Mouse (Mus musculus): Measurements from ENCODE around the gene Fndc9. TPM values are rescaled to one million over a fixed set of nuclear protein-coding genes. Genes with fewer than 3 reads are reported as not detected.
A peak's percentile ranks its signal among the peaks of the same experiment; 100 is the strongest.

Fndc9 gene
- total RNA-seq, 2 experiments from 2014 or later: 0.72 to 1.0 TPM

DNA sequence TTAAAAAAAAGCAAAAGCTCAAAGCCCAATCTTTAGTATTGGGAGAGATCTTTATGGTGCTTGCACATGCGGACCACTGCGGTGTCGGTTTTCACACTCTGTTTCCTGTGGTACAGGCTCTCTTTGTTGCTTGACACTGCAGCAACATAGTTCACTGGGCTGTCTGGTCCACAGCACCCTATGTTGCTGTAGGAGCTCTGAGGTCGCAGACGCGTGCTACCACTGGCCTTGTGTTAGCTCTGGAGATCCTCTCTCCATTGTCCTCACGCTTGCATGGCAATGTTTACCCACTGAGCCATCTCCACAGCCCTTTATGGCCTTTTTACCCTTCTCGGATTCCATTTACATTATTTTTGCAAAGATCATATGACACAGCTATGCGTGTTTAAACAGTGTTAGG, 34.1 kb downstream of the Fndc9 start:
- Histone ChIP-seq H3K4me3 (no peak overlapping the region), H3K27ac (peak overlapping the region; percentile 49; the same call in 1 of the 2 replicates)
- no peak for TF ChIP-seq CTCF (conservative IDR thresholded peaks at IDR 0.05)
- no peak for DNase-seq (ENCODE audit: low spot score in 2 of 2)

DNA sequence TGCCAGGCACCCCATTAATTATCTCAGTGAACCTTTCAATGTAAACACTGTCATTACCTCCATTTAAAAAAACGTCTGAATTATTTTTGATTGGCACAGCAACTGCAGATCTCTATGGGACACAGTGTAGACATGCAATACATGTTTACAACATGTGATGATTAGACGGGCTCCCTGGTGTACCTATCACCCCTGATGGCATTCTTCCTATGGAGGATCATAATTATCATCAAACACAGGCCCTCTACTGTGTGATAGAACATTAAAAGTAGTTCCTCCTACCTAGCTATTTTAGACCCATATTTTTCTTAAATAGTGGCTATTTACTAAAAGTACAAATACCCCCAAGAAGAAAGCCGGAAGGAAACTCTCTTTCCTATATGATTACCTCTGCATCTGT, 34.6 kb downstream of the Fndc9 start:
- no peak for TF ChIP-seq CTCF (conservative IDR thresholded peaks at IDR 0.05)

DNA sequence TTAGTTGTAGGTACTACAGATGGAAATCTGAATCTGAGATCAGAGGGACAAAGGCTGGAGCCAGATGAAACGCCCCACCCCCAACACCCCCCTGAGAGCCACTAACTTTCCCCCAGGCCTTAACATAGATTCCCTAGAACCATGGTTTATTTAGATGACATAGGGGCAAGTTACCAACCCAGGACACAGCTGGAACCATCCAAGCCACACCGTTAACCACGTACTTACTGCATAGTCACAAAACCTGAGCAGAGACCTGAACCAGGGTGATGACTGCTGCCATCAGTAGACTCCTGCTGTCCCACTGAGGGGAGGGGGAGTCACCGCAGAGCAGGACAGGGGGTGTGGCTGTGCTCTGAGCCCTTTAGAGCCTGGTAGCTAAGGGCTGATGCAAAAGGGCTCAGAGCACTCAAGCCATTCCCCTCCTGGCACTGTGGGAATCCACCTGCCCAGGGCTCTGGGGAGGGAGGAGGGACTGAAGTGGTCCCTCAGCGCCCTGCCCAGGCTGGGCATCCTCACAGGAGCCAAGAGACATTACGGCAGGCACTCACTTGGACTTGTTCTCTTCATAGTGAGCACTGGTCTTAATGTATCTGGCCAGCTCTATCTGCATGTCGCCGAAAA, 36.8 kb downstream of the Fndc9 start:
- no peak for DNase-seq (ENCODE audit: low spot score in 2 of 2)
- TF ChIP-seq CTCF (conservative IDR thresholded peaks at IDR 0.05): no peak

More for the DNA sequence above, 34.6 kb downstream of the Fndc9 start:
- Histone ChIP-seq H3K4me3 (no peak overlapping the region), H3K27ac (0 out of 2 replicates have a peak overlapping the region, but pooled peaks have one; percentile 14)
- DNase-seq (ENCODE audit: low spot score in 2 of 2): no peak

DNA sequence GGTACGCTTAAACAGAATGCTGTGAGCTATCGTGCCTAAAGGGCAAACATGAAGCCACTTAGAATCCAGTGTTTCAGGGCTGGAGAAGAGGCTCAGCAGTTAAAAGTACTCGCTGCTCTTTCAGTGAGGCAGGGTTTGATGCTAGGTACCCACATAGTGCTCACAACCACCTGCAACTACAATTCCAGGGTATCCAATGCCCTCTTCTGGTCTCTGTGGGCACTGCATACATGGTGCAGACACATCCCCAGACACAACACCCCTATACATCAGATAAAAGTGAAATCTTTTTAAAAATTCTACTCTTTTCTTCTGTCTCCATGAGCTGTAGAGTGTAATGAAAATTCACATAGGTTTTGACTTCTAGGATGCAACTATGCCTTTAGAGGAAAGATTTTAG, 38.6 kb downstream of the Fndc9 start:
- peak; percentile 57 for TF ChIP-seq CTCF (conservative IDR thresholded peaks at IDR 0.05)
- DNase-seq (ENCODE audit: low spot score in 2 of 2): no peak
- Histone ChIP-seq H3K27ac (no peak overlapping the region), H3K4me3 (no peak overlapping the region)

More for the DNA sequence above, 36.8 kb downstream of the Fndc9 start:
- no peak overlapping the region for H3K27ac ChIP-seq
- H3K4me3 ChIP-seq: no peak overlapping the region

DNA sequence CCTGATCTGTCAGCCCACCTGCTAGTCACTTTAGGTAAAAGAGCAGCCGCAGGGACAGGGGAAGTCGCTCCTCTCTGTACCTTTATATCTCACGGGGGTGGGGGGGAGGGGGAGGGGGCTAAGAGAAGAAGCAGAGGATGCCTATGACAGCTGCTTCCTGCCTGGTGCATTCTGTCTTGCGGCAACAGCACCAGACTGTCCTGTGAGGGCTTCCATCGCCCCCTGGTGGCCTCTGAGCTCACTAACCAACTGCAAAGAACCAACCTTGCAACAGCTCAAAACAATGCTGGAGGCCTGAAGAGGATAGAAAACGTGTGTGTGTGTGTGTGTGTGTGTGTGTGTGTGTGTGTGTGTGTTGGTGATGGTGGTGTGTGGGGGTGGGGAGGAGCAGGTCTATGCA, 40.0 kb downstream of the Fndc9 start:
- DNase-seq (ENCODE audit: low spot score in 2 of 2): peak; percentile 83 to 86
- peak overlapping the region; percentile 53; the same call in 1 of the 2 replicates for H3K27ac ChIP-seq
- peak; percentile 72 for TF ChIP-seq CTCF (conservative IDR thresholded peaks at IDR 0.05)
- no peak overlapping the region for H3K4me3 ChIP-seq

DNA sequence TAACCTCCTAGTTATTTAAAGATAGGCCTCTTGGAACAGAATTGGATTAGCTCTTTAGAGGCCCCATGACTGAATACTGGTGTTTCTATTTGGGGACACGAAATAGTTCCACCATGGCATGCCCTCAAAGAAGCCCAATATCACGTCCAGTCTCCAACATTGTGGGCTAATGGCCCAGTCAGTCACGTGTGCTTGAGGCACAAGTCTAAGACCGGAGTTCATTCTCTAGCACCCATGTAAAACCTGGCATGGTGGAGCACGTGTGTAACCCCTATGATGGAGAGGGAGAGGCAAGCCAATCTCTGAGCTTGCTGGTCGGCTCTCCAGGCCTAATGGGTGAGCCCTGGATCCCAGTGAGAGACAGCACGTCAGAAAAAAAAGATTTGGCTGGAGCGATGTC, 40.8 kb downstream of the Fndc9 start:
- no peak for TF ChIP-seq CTCF (conservative IDR thresholded peaks at IDR 0.05)

DNA sequence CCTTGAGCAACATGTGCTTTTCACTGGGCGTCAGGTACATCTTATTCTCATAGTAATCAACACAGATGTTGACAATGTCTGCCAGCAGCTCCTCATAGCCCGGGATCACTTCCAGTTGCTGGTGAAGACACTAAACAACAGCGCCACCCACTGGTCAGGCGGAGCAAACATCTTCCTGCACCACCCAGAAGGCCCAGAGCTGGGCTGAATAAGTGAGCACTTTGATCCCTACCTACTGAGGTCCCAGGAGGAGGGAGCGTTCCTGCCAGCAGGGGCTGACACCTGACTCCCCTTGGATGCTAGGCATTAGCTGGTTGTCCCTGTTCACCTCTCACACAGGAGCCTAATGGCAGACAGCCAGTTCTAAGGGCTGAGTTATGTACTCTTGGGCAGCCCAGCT, 41.4 kb downstream of the Fndc9 start:
- DNase-seq (ENCODE audit: low spot score in 2 of 2): no peak
- peak; percentile 76 for TF ChIP-seq CTCF (conservative IDR thresholded peaks at IDR 0.05)

More for the DNA sequence above, 40.8 kb downstream of the Fndc9 start:
- Histone ChIP-seq H3K4me3 (no peak overlapping the region), H3K27ac (0 out of 2 replicates have a peak overlapping the region, but pooled peaks have one; percentile 33)
- DNase-seq (ENCODE audit: low spot score in 2 of 2): no peak

DNA sequence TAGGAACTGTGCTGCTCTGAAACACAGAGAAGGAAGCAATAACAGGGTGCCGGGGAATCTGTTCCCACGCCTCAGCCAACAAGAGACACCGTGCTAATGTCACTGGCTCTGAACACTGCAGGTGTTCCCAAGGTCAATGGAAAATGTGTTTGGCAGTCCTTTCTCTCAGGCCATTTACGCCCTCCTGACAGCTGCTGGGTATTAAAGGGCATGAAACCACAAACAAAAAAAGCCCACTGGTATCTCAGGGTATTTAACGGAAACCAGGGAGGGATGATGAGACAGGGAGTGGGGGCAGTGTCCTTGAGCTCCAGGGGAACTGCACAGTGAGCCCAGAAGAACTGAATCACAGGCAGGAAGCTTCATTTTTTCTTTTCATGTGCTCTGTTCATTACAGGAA, 42.8 kb downstream of the Fndc9 start:
- peak overlapping the region; percentile 64; the same call in 1 of the 2 replicates for H3K27ac ChIP-seq
- no peak overlapping the region for H3K4me3 ChIP-seq
- no peak for DNase-seq (ENCODE audit: low spot score in 2 of 2)
- TF ChIP-seq CTCF (conservative IDR thresholded peaks at IDR 0.05): no peak

More for the DNA sequence above, 41.4 kb downstream of the Fndc9 start:
- Histone ChIP-seq H3K27ac (0 out of 2 replicates have a peak overlapping the region, but pooled peaks have one; percentile 11), H3K4me3 (no peak overlapping the region)

DNA sequence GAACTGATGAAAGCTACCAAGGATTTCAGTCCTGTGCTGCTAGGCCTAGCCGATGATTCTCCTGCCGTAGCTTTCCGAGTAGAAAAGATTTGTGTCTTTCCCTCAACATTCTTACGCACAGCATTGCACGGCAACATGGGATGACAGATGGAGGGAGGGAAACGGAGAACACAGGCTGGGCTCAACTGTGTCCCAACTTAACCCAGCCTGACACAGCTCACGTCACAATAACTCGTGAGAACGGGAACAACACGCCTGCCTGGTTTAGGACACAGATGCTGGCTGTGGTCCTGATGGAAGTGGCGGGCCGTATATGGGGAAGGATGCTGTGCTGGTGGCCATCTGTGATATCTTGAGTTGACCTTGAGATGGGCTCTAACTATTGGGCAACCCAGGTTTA, 43.4 kb downstream of the Fndc9 start:
- Histone ChIP-seq H3K27ac (peak overlapping the region; percentile 64), H3K4me3 (no peak overlapping the region)
- peak in 1 of 2 experiments; percentile 46 for DNase-seq (ENCODE audit: low spot score in 2 of 2)

DNA sequence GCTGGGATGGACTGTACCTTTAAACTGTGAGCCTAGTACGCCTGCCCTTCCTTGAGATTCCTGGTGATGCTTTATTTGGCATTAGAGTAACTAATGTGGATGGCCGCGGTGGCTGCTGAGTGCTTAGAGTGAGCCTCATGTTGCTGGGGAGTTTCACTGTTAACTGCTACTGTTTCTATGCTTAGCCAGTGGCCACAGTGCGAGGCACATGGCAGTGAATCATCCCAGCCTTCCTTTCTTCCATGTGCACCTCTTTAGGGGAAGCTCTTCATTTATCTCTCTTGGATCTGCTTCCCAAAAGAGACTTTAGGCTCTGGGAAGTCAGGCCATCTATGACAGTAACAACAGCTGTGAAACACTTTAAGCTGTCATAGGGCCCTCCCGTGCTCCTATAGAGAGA, 47.3 kb downstream of the Fndc9 start:
- no peak for TF ChIP-seq CTCF (conservative IDR thresholded peaks at IDR 0.05)

More for the DNA sequence above, 43.4 kb downstream of the Fndc9 start:
- TF ChIP-seq CTCF (conservative IDR thresholded peaks at IDR 0.05): no peak

DNA sequence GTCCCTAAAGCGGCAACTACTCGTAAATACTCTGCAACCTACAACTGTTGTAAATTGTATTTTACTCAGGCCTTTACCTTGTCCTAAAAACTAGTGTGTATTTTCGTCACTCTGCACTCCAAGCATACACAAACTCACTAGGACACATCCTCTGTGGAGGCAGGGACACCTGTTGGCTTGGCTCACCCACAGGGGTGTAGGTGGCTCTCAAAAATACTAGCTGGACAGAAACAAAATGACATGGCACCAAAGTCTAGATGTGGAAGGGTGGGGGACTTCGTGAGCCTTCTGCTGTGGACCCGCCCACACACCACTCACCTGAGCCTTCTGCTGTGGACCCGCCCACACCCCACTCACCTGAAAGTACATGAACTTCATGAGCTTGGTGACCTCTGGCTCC, 48.5 kb downstream of the Fndc9 start:
- TF ChIP-seq CTCF (conservative IDR thresholded peaks at IDR 0.05): no peak
- DNase-seq (ENCODE audit: low spot score in 2 of 2): no peak
- Histone ChIP-seq H3K27ac (peak overlapping the region; percentile 59; the same call in 1 of the 2 replicates), H3K4me3 (no peak overlapping the region)

More for the DNA sequence above, 47.3 kb downstream of the Fndc9 start:
- H3K4me3 ChIP-seq: no peak overlapping the region
- DNase-seq (ENCODE audit: low spot score in 2 of 2): no peak
- H3K27ac ChIP-seq: no peak overlapping the region; the same call in 1 of the 2 replicates

DNA sequence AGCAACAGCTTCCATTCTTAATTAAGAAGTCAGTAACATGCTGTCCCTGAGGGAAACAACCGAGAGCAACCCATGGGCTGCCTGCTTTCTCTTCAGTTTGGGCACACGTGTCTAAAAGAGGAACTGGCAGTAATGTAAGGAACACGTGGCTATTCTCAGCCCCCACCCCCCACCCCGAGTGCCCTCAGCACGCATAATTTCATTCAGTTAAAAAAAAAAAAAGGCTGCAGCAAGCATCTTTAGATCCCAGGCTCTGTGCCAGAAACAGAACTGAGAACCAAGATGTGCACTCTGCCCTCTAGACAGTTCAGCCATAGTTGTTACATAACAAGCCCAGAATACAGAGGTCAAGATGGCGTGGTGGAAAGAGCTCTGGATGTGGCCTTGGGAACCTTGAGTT, 51.5 kb downstream of the Fndc9 start:
- no peak overlapping the region for H3K4me3 ChIP-seq
- H3K27ac ChIP-seq: peak overlapping the region; percentile 52; the same call in 1 of the 2 replicates
- no peak for DNase-seq (ENCODE audit: low spot score in 2 of 2)
- no peak for TF ChIP-seq CTCF (conservative IDR thresholded peaks at IDR 0.05)

DNA sequence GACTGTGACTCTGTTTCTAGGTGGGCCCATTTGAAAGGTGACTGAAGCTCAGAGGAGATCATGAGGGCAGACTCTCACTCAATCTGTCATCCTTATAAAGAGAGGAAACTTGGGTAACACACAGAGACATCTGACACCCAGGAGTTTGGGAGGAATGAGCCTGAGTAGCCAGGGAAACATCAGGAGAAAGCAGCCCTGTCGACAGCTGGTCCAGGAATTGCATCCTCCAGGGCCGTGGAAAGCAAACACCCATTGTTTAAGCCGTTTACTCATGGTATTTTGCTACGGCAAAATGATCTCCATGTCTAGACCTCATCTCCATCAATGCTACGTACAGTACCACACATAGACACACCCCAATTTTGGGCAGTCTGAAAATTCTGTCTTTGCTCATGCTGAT, 52.8 kb downstream of the Fndc9 start:
- H3K27ac ChIP-seq: peak overlapping the region; percentile 52
- H3K4me3 ChIP-seq: no peak overlapping the region
- no peak for TF ChIP-seq CTCF (conservative IDR thresholded peaks at IDR 0.05)
- DNase-seq (ENCODE audit: low spot score in 2 of 2): no peak

DNA sequence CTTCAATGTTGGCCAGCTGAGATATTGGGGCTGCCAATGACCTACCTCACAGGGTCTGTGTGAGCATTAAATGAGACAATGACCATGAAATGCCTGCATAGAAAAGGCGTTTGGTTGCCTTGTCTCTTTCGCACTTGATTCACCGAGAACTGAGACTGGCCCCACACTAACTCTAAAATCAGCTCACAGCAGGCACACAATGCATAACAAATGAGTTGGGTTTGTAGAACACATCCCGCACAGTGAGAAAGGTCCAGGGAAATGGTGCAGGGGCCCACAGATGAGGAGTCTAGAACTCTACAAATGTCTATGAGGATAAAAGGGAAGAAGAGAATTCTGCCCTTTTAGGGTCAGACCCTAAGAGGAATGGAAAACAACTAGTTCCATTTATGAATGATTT, 53.7 kb downstream of the Fndc9 start:
- TF ChIP-seq CTCF (conservative IDR thresholded peaks at IDR 0.05): no peak
- no peak for DNase-seq (ENCODE audit: low spot score in 2 of 2)
- no peak overlapping the region for H3K27ac ChIP-seq
- H3K4me3 ChIP-seq: no peak overlapping the region

Other genes starting within 250 kb of the Fndc9 start
- 1 to 10 TPM in 1 of 2 experiments, under 1 TPM in 1; 0.82 to 1.6 TPM for gene Gm12166, start 183.2 kb upstream of the Fndc9 start, total RNA-seq (2021)
- 10 to 100 TPM; 11.3 to 12.6 TPM for gene Adam19, start 179.5 kb upstream of the Fndc9 start, total RNA-seq (2021)
- gene Nipal4, start 69.0 kb upstream of the Fndc9 start, total RNA-seq (2021): 1 to 10 TPM; 1.3 to 1.7 TPM
- gene Cyfip2, start 77.3 kb downstream of the Fndc9 start, total RNA-seq (2021): 100 to 1,000 TPM; 530 to 540 TPM
- gene Itk, start 154.0 kb downstream of the Fndc9 start, total RNA-seq (2021): under 1 TPM; 0.27 to 0.38 TPM
- not detected for gene Fam71b, start 161.0 kb downstream of the Fndc9 start, total RNA-seq (2021)
- gene Med7, start 201.4 kb downstream of the Fndc9 start, total RNA-seq (2021): 10 to 100 TPM; 34.4 to 36.1 TPM
- gene Havcr2, start 219.4 kb downstream of the Fndc9 start, total RNA-seq (2021): 1 to 10 TPM; 2.2 to 2.8 TPM

All from layer of hippocampus, adult 2 months (tissue).